In genomic region chr4:151140368-151140982, GRCm38 (mm10) we compare ENCODE assay signal across 10 mouse cellular contexts. TPM values are rescaled to one million over a fixed set of nuclear protein-coding genes. Genes with fewer than 3 reads are reported as not detected.
A peak's percentile ranks its signal among the peaks of the same experiment; 100 is the strongest.
DNase-seq lines count a peak whose midpoint lies in the region; ATAC-seq lines count a peak whose summit lies in the region.
"Had no signal": no experiment of that assay in that cellular context is flagged by ENCODE, and none has a peak within 500 bp of the region (broad histone marks: within the 10 kb centered on the region; RNA-seq: fewer than 3 reads in every experiment).

No protein-coding gene starts in this region.

- WGBS in hindbrain, embryonic 10.5 days = 6% methylated on average over 20 of the region's 20 CpGs

- intact Hi-C loops in left cerebral cortex, postnatal 4 days (cut with DNase I) = loop anchor here (5.0 kb wide), 2 partner anchors 68 to 173 kb away; no protein-coding TSS in a partner anchor

- H3K4me1 ChIP-seq in hindbrain, embryonic 10.5 days (replicated peaks) = peaks cover 45% of the 10 kb centered on the region

- no peak for ATAC-seq in cerebellum, adult (ENCODE audit: insufficient number of reproducible peaks, low FRiP score, low TSS enrichment)

- H3K9me3 ChIP-seq in hindbrain, embryonic 10.5 days = peaks cover 17% of the 10 kb centered on the region

- peak overlapping the region; percentile 37 for H3K4me3 ChIP-seq in hindbrain, embryonic 10.5 days
- H3K4me3 ChIP-seq: myocyte had no signal

- 0 out of 2 replicates have a peak, but pooled peaks cover 6% of the 10 kb centered on the region for H3K36me3 ChIP-seq in hindbrain, embryonic 10.5 days

- peak overlapping the region; percentile 86 for H3K27ac ChIP-seq in hindbrain, embryonic 10.5 days

- peaks cover 73% of the 10 kb centered on the region for H3K27me3 ChIP-seq in hindbrain, embryonic 10.5 days (ENCODE audit: insufficient read depth, poor library complexity, severe bottlenecking)

- peak; percentile 71 for DNase-seq in cerebellum, adult 11 months
- DNase-seq in cerebellum, postnatal 4 days (ENCODE audit: low spot score in 2 of 2) = peak; percentile 68 to 89
- DNase-seq in hindbrain, embryonic 10.5 days (ENCODE audit: low spot score) = peak; percentile 93
- DNase-seq in left cerebral cortex, postnatal 4 days = peak; percentile 93
- peak; percentile 96 to 97 for DNase-seq in right cerebral cortex, postnatal 10 days (ENCODE audit: low spot score in 2 of 2)
- no peak for DNase-seq in adipocyte (ENCODE audit: low spot score)
- DNase-seq in kidney, adult 9 months = no peak

RNA-seq across cellular contexts. Expression of gene Gm13090, which starts 51.1 kb away (rescaled TPM):
- polyA plus RNA-seq in hindbrain, embryonic 10.5 days (2016; fragmentation: Nextera tagmentation; extraction: Ambion mirVana) = not detected in 2 replicates
- total RNA-seq in left cerebral cortex, postnatal 4 days (2021) = not detected
- polyA plus RNA-seq: C2C12, myocyte had no signal

Comparison
In these comparisons a context has a peak if more than half of its experiments do, and no peak if none do; other contexts are left out.
1. DNase-seq: peak in cerebellum, adult 11 months (single experiment), cerebellum, postnatal 4 days (2 of 2), hindbrain, embryonic 10.5 days (single experiment), left cerebral cortex, postnatal 4 days (single experiment) and right cerebral cortex, postnatal 10 days (2 of 2); none in adipocyte (single experiment) and kidney, adult 9 months (single experiment).